13 mouse cellular contexts compared by ENCODE assay signal in genomic region chr2:120578286-120578685, GRCm38 (mm10). TPM values are rescaled to one million over a fixed set of nuclear protein-coding genes. Genes with fewer than 3 reads are reported as not detected.
DNase-seq lines count a peak whose midpoint lies in the region; ATAC-seq and TF ChIP-seq lines count a peak whose summit lies in the region.
"Had no signal": no experiment of that assay in that cellular context is flagged by ENCODE, and none has a peak within 500 bp of the region (broad histone marks: within the 10 kb centered on the region; RNA-seq: fewer than 3 reads in every experiment).

No protein-coding gene starts in this region.

- ATAC-seq in liver, postnatal 0 days: peak; percentile 57; the same call in 1 of the 2 replicates
- ATAC-seq in liver, embryonic 12.5 days: no peak
- ATAC-seq in G1E (ENCODE audit: extremely low read depth, insufficient number of reproducible peaks, low FRiP score, poor library complexity, severe bottlenecking): peak; percentile 48; the same call in 1 of the 2 replicates
- peak; percentile 96 for ATAC-seq in granulocyte monocyte progenitor cell, adult 5-6 weeks (replicated peaks; ENCODE audit: poor library complexity, severe bottlenecking)
- ATAC-seq in midbrain, embryonic 13.5 days: no peak
- ATAC-seq: forebrain, embryonic 16.5 days had no signal

- H3K9me3 ChIP-seq in liver, postnatal 0 days (ENCODE audit: low read length): no peaks in the 10 kb centered on the region
- H3K9me3 ChIP-seq in liver, embryonic 12.5 days (replicated peaks): no peaks in the 10 kb centered on the region
- H3K9me3 ChIP-seq in G1E (replicated peaks): no peaks in the 10 kb centered on the region
- H3K9me3 ChIP-seq in midbrain, embryonic 13.5 days: no peaks in the 10 kb centered on the region
- H3K9me3 ChIP-seq: liver, embryonic 13.5 days had no signal

- 32% methylated on average over 5 of the region's 5 CpGs for WGBS in liver, postnatal 0 days (ENCODE audit: insufficient replicate concordance)
- 32% methylated on average over 5 of the region's 5 CpGs for WGBS in liver, embryonic 12.5 days (ENCODE audit: insufficient replicate concordance)
- 85% methylated on average over 5 of the region's 5 CpGs for WGBS in midbrain, embryonic 13.5 days

- H3K36me3 ChIP-seq in liver, postnatal 0 days (replicated peaks; ENCODE audit: insufficient read depth, low read length): 0 out of 2 replicates have a peak, but pooled peaks cover 3% of the 10 kb centered on the region
- H3K36me3 ChIP-seq in liver, embryonic 12.5 days: peaks cover 10% of the 10 kb centered on the region; the same call in 1 of the 2 replicates
- peaks cover 33% of the 10 kb centered on the region for H3K36me3 ChIP-seq in G1E (replicated peaks)
- H3K36me3 ChIP-seq in midbrain, embryonic 13.5 days: no peaks in the 10 kb centered on the region

- no peak overlapping the region for H3K27ac ChIP-seq in liver, postnatal 0 days (ENCODE audit: low read depth)
- H3K27ac ChIP-seq in liver, embryonic 12.5 days: no peak overlapping the region
- no peak overlapping the region for H3K27ac ChIP-seq in midbrain, embryonic 13.5 days

- H3K4me3 ChIP-seq in liver, postnatal 0 days (ENCODE audit: low read depth, low read length): no peak overlapping the region
- H3K4me3 ChIP-seq in liver, embryonic 12.5 days: no peak overlapping the region
- H3K4me3 ChIP-seq in G1E (ENCODE audit: low read depth, low read length): no peak overlapping the region; the same call in 1 of the 2 replicates
- no peak overlapping the region for H3K4me3 ChIP-seq in midbrain, embryonic 13.5 days (replicated peaks)
- H3K4me3 ChIP-seq: liver, embryonic 13.5 days had no signal

- no peak overlapping the region for H3K4me2 ChIP-seq in liver, postnatal 0 days (ENCODE audit: low read depth, low read length)
- H3K4me2 ChIP-seq in liver, embryonic 12.5 days: no peak overlapping the region
- no peak overlapping the region for H3K4me2 ChIP-seq in midbrain, embryonic 13.5 days (replicated peaks)
- H3K4me2 ChIP-seq: liver, embryonic 13.5 days had no signal

- no peaks in the 10 kb centered on the region for H3K27me3 ChIP-seq in liver, postnatal 0 days (ENCODE audit: insufficient read depth, low read length)
- H3K27me3 ChIP-seq in liver, embryonic 12.5 days (replicated peaks): no peaks in the 10 kb centered on the region
- no peaks in the 10 kb centered on the region for H3K27me3 ChIP-seq in G1E (ENCODE audit: insufficient read depth, low read length)
- no peaks in the 10 kb centered on the region for H3K27me3 ChIP-seq in midbrain, embryonic 13.5 days
- H3K27me3 ChIP-seq: liver, embryonic 13.5 days had no signal

- peak; percentile 48 for TF ChIP-seq EP300 in liver, postnatal 0 days (IDR thresholded peaks at IDR 0.05; ENCODE audit: low read depth)

- DNase-seq in liver, postnatal 0 days: no peak
- peak; percentile 23 for DNase-seq in G1E (ENCODE audit: low spot score)
- peak; percentile 39 for DNase-seq in naive thymus-derived CD4-positive, alpha-beta T cell, adult 2 months (ENCODE audit: low read depth)
- no peak for DNase-seq in cerebellum, postnatal 36 days
- no peak for DNase-seq in cerebellum, postnatal 25 days
- DNase-seq: layer of hippocampus, postnatal 36 days; liver, embryonic 13.5 days; right cerebral cortex, adult 18-20 months; thymus, adult 2 months had no signal

- no peak overlapping the region for H3K9ac ChIP-seq in liver, postnatal 0 days (replicated peaks)
- H3K9ac ChIP-seq in liver, embryonic 12.5 days: no peak overlapping the region
- no peak overlapping the region for H3K9ac ChIP-seq in midbrain, embryonic 13.5 days (replicated peaks)
- H3K9ac ChIP-seq: liver, embryonic 13.5 days had no signal

- peaks cover 6% of the 10 kb centered on the region for H3K4me1 ChIP-seq in liver, postnatal 0 days (ENCODE audit: insufficient read depth)
- peaks cover 56% of the 10 kb centered on the region for H3K4me1 ChIP-seq in liver, embryonic 12.5 days
- peaks cover 78% of the 10 kb centered on the region for H3K4me1 ChIP-seq in G1E (ENCODE audit: insufficient read depth, low read depth, low read length)
- no peaks in the 10 kb centered on the region for H3K4me1 ChIP-seq in midbrain, embryonic 13.5 days (replicated peaks)

- TF ChIP-seq CTCF in liver, postnatal 0 days (IDR thresholded peaks at IDR 0.05; ENCODE audit: low read depth): no peak
- no peak for TF ChIP-seq CTCF in G1E (IDR thresholded peaks at IDR 0.05; ENCODE audit: low read depth, low read length)

RNA-seq across cellular contexts. Expression of gene Snap23, which starts 10.8 kb away (rescaled TPM):
- 17.2 TPM in 2 replicates for polyA plus RNA-seq in liver, postnatal 0 days (2015; fragmentation: Nextera tagmentation; extraction: Ambion mirVana)
- polyA plus RNA-seq in liver, embryonic 12.5 days (2016; fragmentation: Nextera tagmentation; extraction: Ambion mirVana): 48.5 and 49.6 TPM in 2 replicates
- total RNA-seq in G1E (2014; fragmentation: Nextera tagmentation) (242 and 301 TPM in 2 replicates), G1E (2017) (253 and 328 TPM in 2 replicates)
- 20.5 and 21.7 TPM in 2 replicates for polyA plus RNA-seq in G1E (2012)
- 51.2 and 56.5 TPM in 2 replicates for total RNA-seq in granulocyte monocyte progenitor cell, adult 5-6 weeks (2014; fragmentation: Nextera tagmentation)
- 92.1 and 119 TPM in 2 replicates for total RNA-seq in granulocyte monocyte progenitor cell, adult 5-6 weeks (2017)
- 18.9 and 20.2 TPM in 2 replicates for polyA plus RNA-seq in midbrain, embryonic 13.5 days (2015; fragmentation: Nextera tagmentation; extraction: Ambion mirVana)

RNA-seq across cellular contexts. Expression of gene Zfp106, which starts 14.6 kb away (rescaled TPM):
- 14.9 and 18.8 TPM in 2 replicates for polyA plus RNA-seq in liver, postnatal 0 days (2015; fragmentation: Nextera tagmentation; extraction: Ambion mirVana)
- 41.9 and 43.4 TPM in 2 replicates for polyA plus RNA-seq in liver, embryonic 12.5 days (2016; fragmentation: Nextera tagmentation; extraction: Ambion mirVana)
- total RNA-seq in G1E (2014; fragmentation: Nextera tagmentation) (301 and 315 TPM in 2 replicates), G1E (2017) (98.6 and 104 TPM in 2 replicates)
- 83.9 and 104 TPM in 2 replicates for polyA plus RNA-seq in G1E (2012)
- 110 and 113 TPM in 2 replicates for total RNA-seq in granulocyte monocyte progenitor cell, adult 5-6 weeks (2014; fragmentation: Nextera tagmentation)
- 139 and 142 TPM in 2 replicates for total RNA-seq in granulocyte monocyte progenitor cell, adult 5-6 weeks (2017)
- polyA plus RNA-seq in midbrain, embryonic 13.5 days (2015; fragmentation: Nextera tagmentation; extraction: Ambion mirVana): 46.7 and 54.2 TPM in 2 replicates

RNA-seq across cellular contexts. Expression of gene Haus2, which starts 30.9 kb away (rescaled TPM):
- 7.9 and 9.0 TPM in 2 replicates for polyA plus RNA-seq in liver, postnatal 0 days (2015; fragmentation: Nextera tagmentation; extraction: Ambion mirVana)
- polyA plus RNA-seq in liver, embryonic 12.5 days (2016; fragmentation: Nextera tagmentation; extraction: Ambion mirVana): 21.7 and 21.8 TPM in 2 replicates
- total RNA-seq in G1E (2014; fragmentation: Nextera tagmentation) (30.5 and 41.2 TPM in 2 replicates), G1E (2017) (13.1 and 14.6 TPM in 2 replicates)
- polyA plus RNA-seq in G1E (2012): 2.1 and 3.2 TPM in 2 replicates
- total RNA-seq in granulocyte monocyte progenitor cell, adult 5-6 weeks (2014; fragmentation: Nextera tagmentation): 20.4 and 22.0 TPM in 2 replicates
- total RNA-seq in granulocyte monocyte progenitor cell, adult 5-6 weeks (2017): 17.9 and 20.8 TPM in 2 replicates
- polyA plus RNA-seq in midbrain, embryonic 13.5 days (2015; fragmentation: Nextera tagmentation; extraction: Ambion mirVana): 33.1 and 37.1 TPM in 2 replicates

RNA-seq across cellular contexts. Expression of gene Lrrc57, which starts 31.0 kb away (rescaled TPM):
- 9.6 and 10.0 TPM in 2 replicates for polyA plus RNA-seq in liver, postnatal 0 days (2015; fragmentation: Nextera tagmentation; extraction: Ambion mirVana)
- polyA plus RNA-seq in liver, embryonic 12.5 days (2016; fragmentation: Nextera tagmentation; extraction: Ambion mirVana): 16.0 and 18.0 TPM in 2 replicates
- total RNA-seq in G1E (2014; fragmentation: Nextera tagmentation): 35.8 and 52.9 TPM in 2 replicates
- total RNA-seq in G1E (2017): 27.8 and 29.6 TPM in 2 replicates
- polyA plus RNA-seq in G1E (2012): 1.5 and 3.0 TPM in 2 replicates
- 7.3 and 12.1 TPM in 2 replicates for total RNA-seq in granulocyte monocyte progenitor cell, adult 5-6 weeks (2014; fragmentation: Nextera tagmentation)
- 18.9 and 20.5 TPM in 2 replicates for total RNA-seq in granulocyte monocyte progenitor cell, adult 5-6 weeks (2017)
- 34.0 and 36.4 TPM in 2 replicates for polyA plus RNA-seq in midbrain, embryonic 13.5 days (2015; fragmentation: Nextera tagmentation; extraction: Ambion mirVana)

RNA-seq across cellular contexts. Expression of gene Stard9, which starts 50.6 kb away (rescaled TPM):
- polyA plus RNA-seq in liver, postnatal 0 days (2015; fragmentation: Nextera tagmentation; extraction: Ambion mirVana): 1.2 and 1.3 TPM in 2 replicates
- 1.4 and 1.7 TPM in 2 replicates for polyA plus RNA-seq in liver, embryonic 12.5 days (2016; fragmentation: Nextera tagmentation; extraction: Ambion mirVana)
- total RNA-seq in G1E (2014; fragmentation: Nextera tagmentation) (9.8 and 12.3 TPM in 2 replicates), G1E (2017) (3.7 and 4.0 TPM in 2 replicates)
- polyA plus RNA-seq in G1E (2012): 0.34 and 0.54 TPM in 2 replicates
- total RNA-seq in granulocyte monocyte progenitor cell, adult 5-6 weeks (2014; fragmentation: Nextera tagmentation): 3.5 and 10.7 TPM in 2 replicates
- total RNA-seq in granulocyte monocyte progenitor cell, adult 5-6 weeks (2017): 0.62 and 1.1 TPM in 2 replicates
- polyA plus RNA-seq in midbrain, embryonic 13.5 days (2015; fragmentation: Nextera tagmentation; extraction: Ambion mirVana): 3.4 and 4.2 TPM in 2 replicates

Comparison
In these comparisons a context has a peak if more than half of its experiments do, and no peak if none do; other contexts are left out.
1. ATAC-seq: peak in liver, postnatal 0 days (single experiment), G1E (single experiment) and granulocyte monocyte progenitor cell, adult 5-6 weeks (single experiment); none in liver, embryonic 12.5 days (single experiment) and midbrain, embryonic 13.5 days (single experiment).
2. DNase-seq: peak in G1E (single experiment) and naive thymus-derived CD4-positive, alpha-beta T cell, adult 2 months (single experiment); none in liver, postnatal 0 days (single experiment), cerebellum, postnatal 36 days (0 of 2) and cerebellum, postnatal 25 days (0 of 2).